Mouse (Mus musculus) CD4-positive naive resting alpha-beta T cell, adult 57 days (primary cell): ENCODE results near the gene Vmn2r9. TPM values are rescaled to one million over a fixed set of nuclear protein-coding genes. Genes with fewer than 3 reads are reported as not detected.

Source experiments
- total RNA-seq: library from RNA; stranded (reverse); gene quantifications from one replicate; pipeline ENCODE4 v1.2.4, GENCODE M21; 2023

Vmn2r9 gene
- not detected for total RNA-seq

GRCm38 (mm10) chr5:108852501-108852900 is at the start of gene Vmn2r9:
TSS of gene Vmn2r9 (minus strand) at chr5:108852601.

GRCm38 (mm10) chr5:108808750-108809149 is 43.7 kb downstream of the Vmn2r9 start, which contains the start of gene Vmn2r8:
TSS of gene Vmn2r8 (minus strand) at chr5:108808850.

GRCm38 (mm10) chr5:108795263-108795662 is 57.1 kb downstream of the Vmn2r9 start, which contains the start of gene Tmed11:
TSS of gene Tmed11 (minus strand) at chr5:108795363.

Other genes starting within 250 kb of the Vmn2r9 start
- 168 TPM for gene Gak, start 222.8 kb downstream of the Vmn2r9 start, total RNA-seq
- gene Tmem175, start 222.8 kb downstream of the Vmn2r9 start, total RNA-seq: 22.2 TPM
- gene Idua, start 192.3 kb downstream of the Vmn2r9 start, total RNA-seq: 35.9 TPM
- gene Dgkq, start 182.9 kb downstream of the Vmn2r9 start, total RNA-seq: 24.0 TPM
- gene Slc26a1, start 177.0 kb downstream of the Vmn2r9 start, total RNA-seq: not detected
- 8.5 TPM for gene Fgfrl1, start 160.2 kb downstream of the Vmn2r9 start, total RNA-seq
- not detected for gene Rnf212, start 77.6 kb downstream of the Vmn2r9 start, total RNA-seq
- gene Tmed11, start 57.2 kb downstream of the Vmn2r9 start, total RNA-seq: not detected
- not detected for gene Vmn2r8, start 43.8 kb downstream of the Vmn2r9 start, total RNA-seq
- not detected for gene Vmn2r10, start 153.9 kb upstream of the Vmn2r9 start, total RNA-seq
- not detected for gene Vmn2r11, start 207.0 kb upstream of the Vmn2r9 start, total RNA-seq
- gene Vmn2r12, start 245.3 kb upstream of the Vmn2r9 start, total RNA-seq: not detected